Mouse (Mus musculus) c-Kit-positive CD71-negative TER-119-negative erythroid progenitor cells, embryonic 14.5 days (primary cell): ENCODE measurements around the gene Brd2.

Experiments
- DNase-seq: peaks from one replicate; pipeline ENCODE4 v3.0.0-alpha.2; 2013; ENCODE audit warnings: low read depth

Gene Brd2

DNA sequence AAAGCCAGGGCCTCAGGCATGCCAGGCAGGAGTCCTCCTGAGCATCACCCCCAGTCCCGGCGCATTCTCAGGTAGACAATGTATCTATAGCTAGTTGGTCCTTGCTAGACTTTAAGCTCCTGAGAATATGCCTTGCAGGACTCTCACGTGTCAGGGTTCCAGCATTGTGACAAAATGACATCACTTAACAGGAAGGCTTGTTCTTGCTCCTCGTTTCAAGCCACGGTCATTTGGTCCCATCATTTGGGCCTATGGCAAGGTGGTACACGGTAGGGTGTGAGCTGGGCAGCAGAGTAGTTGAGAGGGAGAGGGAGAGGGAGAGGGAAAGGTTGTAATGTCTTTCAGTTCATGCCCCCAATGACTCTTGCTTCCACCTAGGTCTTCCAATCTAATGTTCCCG is 9.5 kb upstream of the Brd2 start:
- DNase-seq = no peak

DNA sequence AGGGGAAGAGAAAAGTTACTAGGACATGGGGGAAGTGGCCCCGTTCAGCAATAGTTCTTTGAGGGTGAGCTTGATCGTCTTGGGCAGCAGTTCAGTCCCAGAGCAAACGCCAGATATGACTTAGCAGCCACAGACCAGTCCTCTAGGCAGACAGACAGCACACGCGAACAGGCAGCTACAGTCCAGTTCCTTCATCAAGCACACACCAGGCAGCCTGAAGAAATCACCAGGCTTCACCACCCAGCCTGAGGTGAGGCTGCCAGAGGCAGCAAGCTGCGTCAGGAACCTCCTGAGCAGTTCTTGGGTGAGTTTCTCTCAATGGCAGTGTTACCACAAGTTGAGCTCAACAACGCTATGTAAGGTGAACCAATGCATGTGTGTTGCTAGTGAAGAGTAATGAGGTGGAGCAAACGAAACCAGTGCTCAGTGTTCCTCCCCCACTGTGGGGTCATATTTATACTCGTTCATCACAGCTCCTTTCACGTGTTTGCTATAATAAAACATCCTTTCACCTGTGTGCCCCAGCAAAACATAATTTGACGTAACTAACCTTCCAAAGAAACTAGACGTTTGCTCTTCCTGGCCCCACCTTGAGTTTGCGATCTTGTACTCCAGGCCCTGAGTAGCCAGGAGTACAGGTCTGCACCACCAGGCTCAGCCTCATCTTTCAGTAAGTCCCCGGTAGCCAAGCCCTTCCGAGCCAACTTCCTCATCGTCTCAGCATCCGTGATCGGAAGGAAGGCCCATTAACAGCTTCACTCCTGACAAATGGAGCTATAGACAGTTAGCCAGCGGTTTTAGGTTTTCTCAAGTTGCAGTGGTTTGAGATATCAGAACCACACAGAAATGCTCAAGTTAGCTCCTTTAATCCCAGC is 7.9 kb upstream of the Brd2 start:
- no peak for DNase-seq

DNA sequence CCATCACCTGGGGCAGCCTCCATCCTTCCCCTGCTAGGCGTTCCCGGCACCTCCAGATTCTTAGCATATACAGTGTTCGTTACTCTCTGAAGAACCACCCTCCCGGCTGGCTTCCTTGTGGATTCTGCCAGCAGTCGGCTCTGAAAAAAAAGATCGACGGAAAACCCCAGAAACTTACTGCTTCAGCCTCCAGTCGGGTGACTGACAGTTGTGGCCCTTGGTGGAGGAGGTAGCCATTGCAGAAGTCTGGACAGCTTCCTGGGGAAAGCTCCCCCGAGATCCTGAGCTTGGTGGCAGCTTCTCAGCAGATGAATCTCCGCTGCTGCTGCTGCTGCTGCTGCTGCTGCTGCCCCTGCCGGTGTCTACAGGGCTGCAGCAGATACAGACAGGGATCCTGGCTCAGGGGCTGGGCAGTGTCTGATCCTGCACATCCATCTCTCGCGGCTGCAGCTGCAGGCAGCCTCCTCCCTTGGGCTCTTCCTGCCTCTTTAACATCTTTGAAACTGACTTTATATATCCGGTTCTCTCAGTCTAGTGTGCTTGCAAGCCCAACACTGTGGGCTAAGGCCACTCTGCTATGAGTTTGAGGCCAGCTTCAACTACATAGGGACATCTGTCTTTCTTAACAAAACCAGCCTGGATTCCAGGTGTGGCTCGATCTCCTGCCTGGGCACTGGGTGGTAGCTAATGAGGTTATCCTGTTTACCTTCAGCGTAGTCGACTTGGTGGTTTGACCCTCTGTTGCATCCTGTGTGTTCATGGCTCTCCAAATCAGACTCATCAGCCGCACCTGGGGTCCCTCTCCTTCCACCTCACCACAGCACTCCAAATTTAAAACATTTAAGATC is 6.7 kb upstream of the Brd2 start:
- DNase-seq = no peak

DNA sequence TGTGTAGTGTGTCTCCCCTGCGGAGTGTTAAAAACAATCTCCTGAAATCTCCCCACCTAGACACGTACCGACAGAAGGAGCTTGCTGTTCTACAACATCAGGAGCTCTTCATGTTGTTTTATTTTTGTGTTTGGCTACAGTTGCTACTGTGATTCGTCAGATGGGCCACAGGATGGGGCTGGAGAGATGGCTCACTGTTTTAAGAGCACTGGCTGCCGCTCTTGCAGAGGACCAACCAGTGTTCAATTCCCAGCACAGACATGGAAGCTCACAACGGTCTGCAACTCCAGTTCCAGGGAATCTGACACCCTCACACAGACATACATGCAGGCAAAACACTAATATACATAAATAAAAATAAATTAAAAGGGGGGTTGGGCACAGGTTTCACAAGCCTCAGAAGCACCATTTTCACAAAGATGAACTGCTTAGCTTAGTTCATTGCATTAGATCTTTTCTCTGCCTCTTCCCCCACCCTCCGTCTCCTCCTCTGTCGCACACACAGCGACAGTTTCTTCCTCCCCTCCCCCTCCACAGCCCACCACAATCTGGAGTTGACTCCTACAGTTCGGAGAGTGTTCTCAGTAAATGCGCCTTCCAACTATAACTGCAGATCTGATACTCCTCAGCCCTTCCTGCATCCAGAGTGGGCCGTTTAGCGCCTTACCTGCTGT is 6.0 kb upstream of the Brd2 start:
- no peak for DNase-seq

DNA sequence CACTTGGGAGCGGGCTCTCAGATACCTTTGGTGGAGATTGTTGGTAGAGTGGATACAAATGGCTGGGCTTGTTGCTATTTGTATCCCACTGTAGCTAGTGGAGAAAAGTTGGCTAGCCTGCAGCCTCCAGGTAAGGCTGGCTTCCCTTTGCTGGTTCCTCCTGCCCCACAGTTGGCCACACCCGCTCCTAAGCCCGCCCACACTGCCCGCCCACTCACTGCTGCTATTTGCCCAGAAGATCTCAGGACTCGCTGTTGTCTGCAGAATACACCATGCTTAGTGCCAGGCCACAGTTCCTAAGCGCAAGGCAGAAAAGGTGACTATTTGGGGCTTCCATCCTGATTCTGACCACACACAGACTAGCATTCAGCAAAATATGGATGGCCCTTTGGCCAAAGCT is 5.0 kb upstream of the Brd2 start:
- DNase-seq = no peak

DNA sequence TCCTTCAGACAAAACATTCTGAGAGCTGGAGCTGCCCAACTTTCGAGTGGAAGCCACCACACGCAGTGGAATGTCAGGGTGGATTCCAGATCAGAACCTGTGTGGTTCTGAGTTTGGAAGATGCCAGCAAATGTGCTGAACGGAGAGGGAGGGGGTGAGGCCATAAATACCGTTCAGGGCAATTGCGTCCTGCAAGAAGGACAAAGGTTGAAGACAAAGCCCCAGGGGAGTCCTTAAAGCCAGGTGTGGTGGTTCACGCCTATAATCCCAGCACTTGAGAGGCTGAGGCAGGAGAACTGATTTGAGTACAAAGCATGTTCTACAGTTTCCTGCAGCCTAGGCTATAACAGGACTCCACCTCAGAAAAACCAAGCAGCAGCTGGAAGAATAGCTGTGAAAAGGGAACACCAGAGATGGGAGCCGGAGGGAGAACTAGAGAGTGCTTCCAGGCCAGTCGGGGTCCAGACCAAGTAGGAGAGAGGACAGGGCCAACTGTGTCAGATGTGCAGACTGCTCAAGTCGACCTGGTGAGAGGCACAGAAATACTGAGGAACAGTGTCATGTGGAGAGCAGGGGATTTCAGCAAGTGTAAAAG is 4.5 kb upstream of the Brd2 start:
- DNase-seq = no peak

DNA sequence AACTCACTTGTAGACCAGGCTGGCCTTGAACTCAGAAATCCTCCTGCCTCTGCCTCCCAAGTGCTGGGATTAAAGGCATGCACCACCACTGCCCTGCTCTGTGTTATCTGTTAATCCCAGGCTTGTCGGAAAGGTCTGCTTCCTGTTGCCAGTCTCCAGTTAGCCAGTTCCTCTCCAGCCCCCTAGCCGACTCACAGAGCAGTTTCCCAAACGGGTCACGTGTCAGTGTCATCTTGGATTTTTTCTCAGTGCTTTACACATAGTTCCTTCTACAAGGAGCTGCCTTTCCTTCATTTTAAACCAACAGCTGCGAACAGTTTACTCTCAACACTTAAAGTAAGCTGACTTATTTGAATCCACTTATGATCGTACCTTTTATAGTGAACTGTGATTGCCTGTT is 2.2 kb upstream of the Brd2 start:
- DNase-seq = no peak

DNA sequence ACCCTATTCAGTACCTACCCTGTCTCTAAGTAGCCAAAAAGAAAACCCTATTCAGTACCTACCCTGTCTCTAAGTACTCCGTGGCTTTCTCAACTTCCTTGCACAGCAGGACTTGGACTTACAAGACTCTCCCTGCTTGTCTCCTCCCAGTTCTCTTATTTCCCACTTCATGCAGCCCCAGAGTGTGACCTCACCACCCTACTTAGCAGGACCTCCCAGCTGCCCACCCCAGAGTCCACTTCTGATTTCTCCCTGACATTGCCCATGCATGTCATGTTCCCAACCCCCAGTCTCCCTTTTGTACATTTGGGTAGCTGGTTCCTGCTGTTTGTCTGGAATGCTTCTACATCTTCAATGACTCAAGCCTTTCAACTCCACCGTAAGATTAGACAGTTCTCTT is 1.1 kb upstream of the Brd2 start:
- DNase-seq = no peak

DNA sequence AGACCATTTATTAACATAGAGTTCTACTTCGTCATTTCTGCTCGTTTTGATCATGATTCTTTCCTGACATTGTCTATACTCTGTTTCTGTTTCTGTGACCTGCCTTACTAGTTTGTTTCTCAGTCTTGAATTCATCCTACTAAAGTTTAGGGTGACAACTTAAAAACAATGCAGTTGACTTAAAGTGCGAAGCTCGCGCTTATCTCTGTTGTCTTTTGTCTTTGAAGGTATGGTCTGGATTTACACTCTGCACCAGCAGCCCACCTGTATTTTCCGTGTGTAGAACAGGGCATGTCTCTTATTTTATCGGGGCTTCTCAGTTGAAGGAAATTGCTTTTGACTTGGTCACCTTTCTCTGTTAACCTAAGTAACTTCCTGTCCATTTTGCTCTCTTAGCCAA is 677 bp upstream of the Brd2 start:
- no peak for DNase-seq

DNA sequence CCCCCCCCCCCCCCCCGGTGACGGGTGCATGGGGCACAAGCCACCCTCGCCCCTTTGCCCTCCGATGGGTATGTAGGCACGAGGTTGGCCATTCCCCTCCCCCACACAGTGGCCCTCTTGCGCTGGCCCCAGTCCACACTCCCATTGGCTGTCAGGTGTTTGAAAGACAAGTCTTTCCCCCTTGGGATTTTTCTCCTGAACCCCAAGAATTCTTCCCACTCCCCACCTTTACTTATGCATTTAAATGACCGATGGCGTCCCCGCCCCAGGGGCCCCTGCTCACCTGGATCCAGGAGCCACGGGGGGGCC is 601 bp downstream of the Brd2 start:
- no peak for DNase-seq

DNA sequence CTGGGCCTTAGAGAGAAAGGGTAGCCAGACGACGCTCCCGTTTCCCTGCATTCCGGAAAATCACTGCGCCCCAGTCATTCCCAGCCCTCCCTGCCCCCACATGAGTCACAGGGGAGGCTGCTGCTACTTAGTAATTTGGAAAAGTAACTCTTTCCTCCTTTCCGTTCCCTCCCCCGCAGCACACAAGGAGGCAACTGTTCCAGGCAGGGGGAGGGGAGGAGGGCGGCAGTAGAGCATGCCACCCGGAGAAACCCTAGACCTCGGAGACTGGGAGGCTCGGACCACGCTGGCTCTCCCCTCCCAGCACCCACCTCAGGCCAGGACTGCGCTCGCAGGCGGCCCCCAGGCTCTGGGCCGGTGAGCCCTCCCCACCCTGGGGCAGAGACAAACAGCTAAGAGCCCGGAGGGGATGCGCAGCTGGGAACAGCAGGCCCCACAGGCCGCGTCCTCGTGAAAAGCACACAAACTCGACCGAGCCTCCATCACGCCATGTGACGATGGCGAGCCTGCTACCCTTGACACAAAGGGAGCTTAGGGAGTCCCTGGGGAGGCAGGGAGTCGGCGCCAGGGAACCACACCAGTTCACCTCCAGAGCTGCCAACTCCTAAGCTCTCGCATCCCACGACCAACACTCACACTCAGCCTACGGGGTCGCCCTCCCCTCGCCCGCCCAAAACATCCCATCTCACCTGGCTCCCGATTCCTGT is 1.1 kb downstream of the Brd2 start:
- DNase-seq = no peak

DNA sequence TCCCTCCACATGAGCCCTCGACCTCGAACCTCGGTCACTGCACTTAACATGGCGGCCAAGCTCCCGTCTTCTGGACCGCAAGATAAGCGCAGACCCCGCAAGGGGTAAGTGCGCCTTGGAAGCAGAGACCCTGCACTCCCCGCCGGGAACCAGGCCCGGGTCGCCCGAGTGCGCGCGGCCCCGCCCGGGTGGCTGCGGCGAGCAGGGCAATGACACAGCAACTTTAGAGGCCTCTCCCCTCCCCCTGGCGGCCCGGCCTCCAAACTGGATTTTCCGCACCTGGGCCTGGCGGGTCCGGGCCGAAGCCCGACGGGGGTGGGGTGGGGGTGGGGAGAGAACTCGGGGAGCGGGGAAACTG is 1.6 kb downstream of the Brd2 start:
- no peak for DNase-seq

DNA sequence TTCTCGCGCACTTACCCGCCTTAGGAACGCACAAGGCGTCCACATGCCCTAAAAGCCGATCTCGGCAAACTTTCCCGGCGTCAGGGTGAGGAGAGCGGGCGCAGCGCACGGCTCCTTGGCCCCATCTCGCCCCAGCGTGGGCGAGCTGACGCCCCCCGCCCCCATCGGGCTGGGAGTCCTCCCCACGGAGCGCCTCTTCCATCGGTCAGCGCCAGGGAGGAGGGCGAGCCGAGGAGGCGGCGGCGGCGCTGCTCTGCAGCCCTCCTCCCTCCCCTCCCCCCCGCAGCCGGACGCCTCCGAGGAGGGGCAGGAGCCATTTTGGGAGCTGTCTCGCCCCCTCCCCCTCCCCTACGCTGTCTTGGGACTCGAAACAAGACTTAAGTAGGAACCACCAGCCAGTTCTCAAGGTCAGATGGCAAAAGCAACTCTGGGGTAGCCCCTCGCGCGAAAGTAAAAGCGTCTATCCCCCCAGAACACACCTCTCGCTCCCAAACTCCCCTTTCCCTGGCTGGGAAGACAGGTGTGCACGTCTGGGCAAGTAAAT is 2.2 kb downstream of the Brd2 start:
- no peak for DNase-seq

DNA sequence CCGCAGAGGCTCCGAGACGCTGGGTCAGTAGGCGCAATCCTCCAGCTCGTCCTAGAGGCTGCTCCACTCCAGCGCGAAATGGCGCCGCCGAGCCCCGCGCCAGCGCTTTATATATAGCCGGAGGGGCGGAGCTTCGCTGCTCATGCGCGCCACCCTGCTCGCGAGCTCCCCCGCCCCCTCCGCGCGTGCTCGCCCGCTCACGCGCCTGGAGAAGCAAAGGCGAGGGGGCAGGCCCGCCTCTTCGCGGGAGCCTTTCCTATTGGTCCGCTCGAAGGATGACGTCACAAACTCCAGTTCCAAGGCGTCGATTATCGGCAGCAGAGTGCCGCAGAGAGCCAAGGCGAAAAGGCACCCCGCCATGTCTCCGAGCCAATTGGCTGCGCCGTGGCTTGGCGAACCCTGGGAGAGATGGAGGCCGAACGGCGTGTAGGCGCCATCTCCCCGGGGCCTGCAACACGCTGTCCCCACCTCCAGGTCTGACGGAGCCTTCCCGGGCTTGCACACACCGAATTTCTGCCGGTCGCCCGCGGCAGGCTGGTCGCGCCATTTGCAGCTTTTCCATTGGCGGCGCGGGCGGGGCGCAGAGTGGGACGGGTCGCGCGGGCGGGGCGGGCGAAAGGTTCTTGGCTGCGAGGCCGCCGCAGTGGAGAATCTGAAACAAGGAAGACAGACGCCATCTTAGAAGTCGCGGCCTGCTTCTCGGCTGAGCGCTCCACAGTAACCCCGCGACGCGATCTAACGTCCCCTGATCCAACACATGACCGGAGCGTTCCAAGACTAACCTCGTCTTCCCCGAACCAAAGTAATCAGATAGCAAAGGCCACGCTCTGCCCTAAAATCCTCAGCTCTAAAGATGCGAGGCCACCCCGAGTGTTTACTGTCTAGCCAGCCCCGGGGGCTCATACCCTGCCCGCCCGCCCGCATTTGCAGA is 2.9 kb downstream of the Brd2 start, which contains the start of gene H2-DMa:
TSS of gene H2-DMa (plus strand) at position 293 of the 931 bp plus-strand sequence.
- DNase-seq = peak; percentile 99

DNA sequence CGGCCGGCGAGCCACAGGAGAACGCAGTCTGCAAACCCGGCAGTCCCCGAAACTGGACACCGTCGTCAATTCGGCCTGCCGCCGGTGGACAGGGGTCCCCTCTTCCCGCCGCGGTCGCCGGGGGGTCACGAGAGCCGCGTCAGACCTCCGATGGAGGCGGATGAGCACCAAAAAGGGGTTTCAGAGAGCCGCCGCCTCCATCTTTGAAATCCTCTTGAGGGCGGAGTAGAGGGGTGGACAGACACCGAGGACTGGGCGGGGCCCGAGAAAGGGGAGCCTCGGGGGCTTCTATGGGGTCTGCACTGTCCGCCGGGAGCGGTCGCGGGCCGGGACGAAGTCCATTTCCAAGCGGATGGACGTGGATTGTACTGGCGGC is 3.6 kb downstream of the Brd2 start:
- DNase-seq = no peak

DNA sequence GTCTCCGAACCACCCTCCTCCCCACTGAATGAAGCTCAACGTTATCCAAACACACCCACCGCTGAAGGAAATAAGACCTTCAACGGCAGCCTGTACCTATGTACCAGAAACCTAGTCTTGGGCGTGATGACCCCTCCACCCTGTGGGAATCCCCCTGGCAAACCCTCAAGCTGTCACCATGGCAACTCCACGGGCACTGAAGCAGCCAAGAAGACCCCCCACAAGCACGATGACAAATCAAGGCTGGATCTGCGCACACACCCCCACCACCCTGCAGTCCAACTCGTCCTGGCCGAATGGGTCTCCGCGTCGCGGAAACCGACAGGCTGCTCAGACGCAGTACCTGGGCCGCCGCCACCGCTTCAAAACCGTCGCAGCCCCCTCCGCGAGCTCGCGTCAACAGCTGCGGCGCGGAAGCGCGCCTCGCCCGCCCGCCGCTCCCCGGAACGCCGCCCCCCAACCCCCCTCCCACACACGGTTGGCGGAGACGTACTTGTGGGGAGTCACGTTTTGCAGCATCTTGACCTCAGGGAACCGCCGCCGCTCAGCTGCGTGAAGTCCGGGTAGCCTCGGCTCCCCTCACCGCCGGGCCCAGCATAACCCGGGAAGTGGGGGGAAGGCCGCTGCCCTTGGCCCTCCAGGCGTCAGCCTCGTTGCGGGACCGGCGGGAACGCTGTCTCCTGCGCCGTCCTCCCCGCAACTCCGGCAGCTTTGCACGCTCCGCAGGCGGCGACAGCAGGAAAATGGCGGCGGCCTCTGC is 4.1 kb downstream of the Brd2 start:
- DNase-seq = no peak

DNA sequence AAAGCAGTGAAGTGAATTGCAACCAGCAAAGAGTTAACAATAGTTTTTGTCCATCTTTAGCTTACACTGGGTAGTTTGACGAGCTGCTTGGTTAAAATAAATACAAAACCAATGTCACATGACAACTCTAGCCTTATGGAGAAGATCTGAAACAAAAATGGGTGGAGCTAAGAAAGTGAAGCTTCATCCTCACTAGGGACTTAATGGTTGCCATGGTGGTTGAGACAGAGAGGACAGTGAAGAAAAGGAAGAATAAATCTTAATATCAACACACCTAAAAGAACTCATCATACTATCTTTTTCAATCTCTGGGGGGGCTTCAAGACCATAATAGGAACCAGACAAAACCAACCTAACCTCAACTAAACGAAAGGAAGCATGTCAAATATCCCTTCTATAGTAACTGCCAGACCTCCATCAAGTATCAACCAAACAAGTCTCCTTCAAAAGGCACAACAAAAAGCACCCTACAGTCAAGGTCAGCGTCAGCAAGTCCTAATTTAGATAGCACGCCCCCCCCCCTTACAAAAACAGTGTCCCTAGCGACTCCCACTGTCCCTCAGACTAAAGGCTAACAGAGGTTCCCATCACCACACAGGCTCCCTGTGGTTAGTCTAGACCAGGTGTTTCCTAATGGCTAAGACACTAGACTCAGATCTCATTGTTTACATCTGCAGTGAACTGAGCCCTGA is 4.9 kb downstream of the Brd2 start:
- DNase-seq = no peak

DNA sequence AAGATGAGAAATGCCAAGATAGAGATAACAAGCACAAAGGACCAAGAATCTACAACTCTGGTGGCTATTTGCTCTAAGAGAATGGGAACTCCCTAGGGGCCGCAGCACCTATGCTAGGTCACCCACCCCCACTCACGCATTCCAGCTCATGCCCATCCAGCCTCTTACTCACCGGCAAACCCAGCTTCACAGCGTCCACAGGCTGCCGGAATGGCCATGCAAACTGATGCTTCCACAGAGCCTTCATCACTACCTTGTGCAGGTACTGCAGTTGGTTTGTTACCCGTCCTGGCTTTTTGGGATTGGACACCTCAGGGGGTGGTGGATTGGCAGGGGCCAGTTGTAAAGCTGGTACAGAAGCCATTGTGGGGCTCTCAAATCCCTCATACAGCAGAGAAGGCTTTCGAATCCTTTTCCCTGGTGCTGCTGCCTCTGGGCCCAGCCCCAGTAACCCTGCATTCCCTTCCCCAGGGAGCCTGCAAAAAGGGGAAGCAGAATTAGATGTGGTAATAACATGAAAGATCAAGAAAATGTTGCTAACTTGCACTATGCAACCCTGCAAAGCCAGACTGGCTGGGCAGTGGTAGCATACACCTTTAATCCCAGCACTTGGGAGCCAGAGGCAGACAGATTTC is 5.6 kb downstream of the Brd2 start:
- DNase-seq = no peak

DNA sequence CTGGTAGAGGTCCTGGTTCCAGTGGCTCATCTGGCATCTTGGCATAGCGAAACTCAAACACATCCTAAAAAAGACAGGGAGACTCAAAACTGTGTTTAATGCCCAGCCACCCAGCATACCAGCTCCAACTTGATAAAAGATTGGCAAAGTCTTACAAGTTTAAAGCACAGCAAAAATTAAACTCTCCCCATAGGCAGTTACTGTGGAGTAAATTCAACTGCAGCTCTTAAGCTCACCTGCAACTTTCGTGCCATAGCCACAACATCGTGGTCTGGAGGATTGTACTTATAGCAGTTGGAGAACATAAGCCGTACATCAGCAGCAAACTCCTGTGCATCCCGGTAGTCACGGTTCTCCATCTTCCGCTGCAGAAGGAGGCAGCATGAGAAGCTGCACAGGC is 8.3 kb downstream of the Brd2 start:
- DNase-seq = no peak
